Mouse (Mus musculus): ENCODE measurements around the gene Tiam2. TPM values are rescaled to one million over a fixed set of nuclear protein-coding genes. Genes with fewer than 3 reads are reported as not detected.
A peak's percentile ranks its signal among the peaks of the same experiment; 100 is the strongest.

The Tiam2 gene
- polyA plus RNA-seq, 1 experiment from 2014 or later, result 3.9 TPM

DNA sequence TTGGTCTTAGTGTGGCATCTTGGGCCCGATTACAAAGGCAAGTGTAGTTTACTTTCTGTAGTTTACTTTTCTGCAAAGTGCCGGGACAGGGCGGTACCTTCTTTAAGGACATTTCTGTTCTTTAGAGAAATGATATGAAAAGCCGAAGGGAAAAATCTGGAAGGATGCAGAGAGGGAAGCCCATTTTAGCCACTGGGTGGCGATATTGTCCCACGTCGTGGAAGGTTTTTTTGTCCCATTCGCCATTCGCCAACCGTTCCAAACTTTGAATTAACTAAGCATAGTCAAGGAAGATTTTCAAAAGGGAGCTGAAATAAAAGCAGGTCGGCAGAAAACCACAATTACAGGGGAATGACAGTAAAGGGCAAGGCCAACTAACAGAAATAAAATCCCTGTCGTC, 244.5 kb downstream of the Tiam2 start:
- no peak for ATAC-seq (ENCODE audit: insufficient number of reproducible peaks, insufficient read depth, low FRiP score, low read depth)
- Histone ChIP-seq H3K27ac (replicated peaks in 1 of 2; ENCODE audit: control insufficient read depth in 1 of 2, insufficient read depth in 1 of 2, low read depth in 2 of 2, low read length in 2 of 2) (no peak overlapping the region), H3K9ac (ENCODE audit: low read length) (peak overlapping the region; percentile 60)

More for the DNA sequence above, 244.5 kb downstream of the Tiam2 start:
- H3K4me3 ChIP-seq (ENCODE audit: control insufficient read depth in 1 of 2, insufficient read depth in 1 of 2, low read depth in 1 of 2, low read length in 2 of 2), result peak overlapping the region in 1 of 2 experiments; percentile 13; a peak in 1 of 4 replicates
- no peaks in the 10 kb centered on the region for H3K9me3 ChIP-seq (ENCODE audit: control insufficient read depth, low read length)
- no peaks in the 10 kb centered on the region for H3K27me3 ChIP-seq (ENCODE audit: control insufficient read depth, insufficient read depth, low read length)
- 4% methylated on average over 12 of the region's 12 CpGs for WGBS
- H3K4me2 ChIP-seq (ENCODE audit: low read length), result peak overlapping the region; percentile 61
- no peaks in the 10 kb centered on the region for H3K36me3 ChIP-seq (ENCODE audit: control insufficient read depth, insufficient read depth, low read length)
- no peaks in the 10 kb centered on the region for H3K4me1 ChIP-seq (ENCODE audit: control insufficient read depth in 2 of 2, insufficient read depth in 2 of 2, low read length in 2 of 2)

Other genes starting within 250 kb of the Tiam2 start
- 16.2 and 16.8 TPM in 2 replicates for gene Scaf8, start 211.6 kb upstream of the Tiam2 start, polyA plus RNA-seq (2014; fragmentation: Nextera tagmentation; extraction: Ambion mirVana)
- not detected in 2 replicates for gene Cldn20, start 206.0 kb downstream of the Tiam2 start, polyA plus RNA-seq (2014; fragmentation: Nextera tagmentation; extraction: Ambion mirVana)
- gene Tfb1m, start 231.2 kb downstream of the Tiam2 start, polyA plus RNA-seq (2014; fragmentation: Nextera tagmentation; extraction: Ambion mirVana), result 17.0 and 17.1 TPM in 2 replicates

Data from heart, embryonic 14.5 days (tissue).